Mouse (Mus musculus) G1E (cell line): ENCODE data around the gene LTO1. TPM values are rescaled to one million over a fixed set of nuclear protein-coding genes. Genes with fewer than 3 reads are reported as not detected.

Source experiments
- ATAC-seq: 2 replicates; pipeline ENCODE4 v1.8.0; 2016; ENCODE audit warnings: mild to moderate bottlenecking; ENCODE audit not compliant: insufficient number of reproducible peaks, poor library complexity, low FRiP score, severe bottlenecking; ENCODE audit errors: extremely low read depth
- DNase-seq: peaks from one replicate; pipeline ENCODE4 v3.0.0; 2012; ENCODE audit warnings: low spot score
- H3K27me3 ChIP-seq: 2 replicates; pipeline ENCODE4 v1.6.1; 2012; ENCODE audit warnings: mild to moderate bottlenecking, low read length, inconsistent platforms; ENCODE audit not compliant: insufficient read depth
- H3K36me3 ChIP-seq: replicated peaks from 2 replicates; pipeline ENCODE3; 2012; ENCODE audit warnings: mild to moderate bottlenecking, inconsistent platforms
- H3K4me1 ChIP-seq: 2 replicates; pipeline ENCODE4 v1.6.1; 2012; ENCODE audit warnings: low read depth, low read length, inconsistent platforms, mixed read lengths; ENCODE audit not compliant: insufficient read depth
- H3K4me3 ChIP-seq: 2 replicates; pipeline ENCODE4 v1.5.1; 2012; ENCODE audit warnings: low read depth, mild to moderate bottlenecking, inconsistent platforms, low read length, moderate library complexity, mixed read lengths
- H3K9me3 ChIP-seq: replicated peaks from 2 replicates; pipeline ENCODE4 v1.6.1; 2012; ENCODE audit warnings: inconsistent platforms
- CTCF ChIP-seq: IDR thresholded peaks from 2 replicates; pipeline ENCODE4 v1.5.1; 2012; ENCODE audit warnings: low read depth, low read length, inconsistent platforms, mixed read lengths
- GATA1 ChIP-seq: IDR thresholded peaks from 2 replicates; pipeline ENCODE4 v1.6.1; 2012; ENCODE audit warnings: borderline replicate concordance, low read length, inconsistent platforms, mixed read lengths
- GATA2 ChIP-seq: IDR thresholded peaks from 2 replicates; pipeline ENCODE4 v1.6.1; 2012; ENCODE audit warnings: low read depth, low read length, inconsistent platforms, borderline replicate concordance
- POLR2AphosphoS5 ChIP-seq: IDR thresholded peaks from 2 replicates; pipeline ENCODE4 v1.6.1; 2012; ENCODE audit warnings: low read depth, low read length, inconsistent platforms; ENCODE audit not compliant: insufficient replicate concordance
- TAL1 ChIP-seq: conservative IDR thresholded peaks from 2 replicates; pipeline ENCODE4 v1.6.1; 2012; ENCODE audit warnings: low read depth, low read length, inconsistent platforms, mixed read lengths
- polyA plus RNA-seq: library from polyadenylated mRNA; stranded (reverse); fragments of >175 nt; gene quantifications from 2 replicates; pipeline ENCODE4 v1.2.3, GENCODE M21; 2012
- total RNA-seq, 2 experiments: library from RNA; stranded (forward) in 1 of 2; stranded (reverse) in 1 of 2; fragments of 200-1000 nt in 1 of 2; fragments of >200 nt in 1 of 2; fragmentation: Nextera tagmentation in 1 of 2; gene quantifications; 2 replicates each; pipeline ENCODE4 v1.2.3; 2014 to 2017

The LTO1 gene
- total and polyA plus RNA-seq, 3 experiments: 13.7 to 34.0 (median 27.9) TPM

DNA sequence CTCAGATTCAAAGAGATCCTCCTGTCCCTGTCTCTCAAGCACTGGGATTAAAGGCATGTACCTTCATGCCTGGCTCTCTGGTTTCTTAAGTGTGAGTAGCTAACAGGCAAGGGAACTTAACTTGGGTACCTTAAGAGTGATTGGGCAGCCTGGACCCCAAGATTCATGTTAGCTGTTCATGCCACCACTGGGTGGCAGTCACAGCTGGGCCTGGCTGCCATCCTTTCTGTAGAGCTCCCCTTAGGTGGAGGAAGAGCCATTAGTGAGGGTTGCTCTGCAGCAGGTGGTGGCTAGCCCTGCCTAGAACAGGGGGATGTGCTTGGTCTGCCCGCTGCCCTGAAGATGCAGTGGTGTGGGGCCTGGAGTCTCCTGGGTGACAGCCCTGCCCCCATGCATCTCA lies 3.9 kb downstream of the LTO1 start:
- Histone ChIP-seq H3K4me1 (peaks cover 32% of the 10 kb centered on the region), H3K9me3 (no peaks in the 10 kb centered on the region), H3K4me3 (no peak overlapping the region), H3K27me3 (no peaks in the 10 kb centered on the region), H3K36me3 (peaks cover 75% of the 10 kb centered on the region)
- ATAC-seq (no peak), DNase-seq (no peak)
- TF ChIP-seq CTCF: no peak
- no peak for TF ChIP-seq GATA1
- TF ChIP-seq TAL1: no peak
- TF ChIP-seq POLR2AphosphoS5: no peak
- no peak for TF ChIP-seq GATA2

- Histone ChIP-seq H3K9me3 (no peaks in the 10 kb centered on the region), H3K4me1 (peaks cover 4% of the 10 kb centered on the region; the same call in 1 of the 2 replicates), H3K4me3 (no peak overlapping the region), H3K36me3 (peaks cover 66% of the 10 kb centered on the region), H3K27me3 (no peaks in the 10 kb centered on the region; the same call in 1 of the 2 replicates)
- no peak for TF ChIP-seq GATA2
- no peak for TF ChIP-seq CTCF
- TF ChIP-seq TAL1: no peak
- no peak for TF ChIP-seq POLR2AphosphoS5
- TF ChIP-seq GATA1: no peak
- no peak for ATAC-seq
- no peak for DNase-seq
These were observed 12.7 kb downstream of the LTO1 start for GRCm38 (mm10) chr7:144927591-144927990.

- H3K36me3 ChIP-seq: peaks cover 60% of the 10 kb centered on the region
- ATAC-seq (no peak), DNase-seq (no peak)
- H3K4me1 ChIP-seq: peaks cover 4% of the 10 kb centered on the region; the same call in 1 of the 2 replicates
- no peak for TF ChIP-seq GATA2
- no peak for TF ChIP-seq TAL1
- no peak for TF ChIP-seq CTCF
- no peak for TF ChIP-seq POLR2AphosphoS5
- no peak for TF ChIP-seq GATA1
- peaks cover 2% of the 10 kb centered on the region; the same call in 1 of the 2 replicates for H3K27me3 ChIP-seq
- no peaks in the 10 kb centered on the region for H3K9me3 ChIP-seq
- H3K4me3 ChIP-seq: no peak overlapping the region
These were observed 13.3 kb downstream of the LTO1 start for GRCm38 (mm10) chr7:144928009-144928888.

DNA sequence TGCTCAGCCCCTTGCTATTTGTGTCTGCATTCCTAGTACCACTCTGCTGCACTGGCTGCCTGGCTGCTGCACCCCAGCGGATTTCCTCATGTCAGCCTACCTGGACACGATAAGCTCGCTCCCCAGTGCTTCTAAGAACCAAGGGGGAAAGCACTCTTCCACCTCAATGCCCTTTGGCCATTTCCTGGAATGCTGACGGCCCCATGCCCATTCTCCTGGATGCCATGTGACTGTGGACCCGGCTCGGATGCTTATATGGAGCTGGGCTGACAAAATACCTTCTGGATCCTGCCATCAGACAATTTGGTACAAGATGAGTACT lies 13.9 kb downstream of the LTO1 start:
- TF ChIP-seq GATA1 (no peak), TAL1 (no peak), CTCF (no peak), POLR2AphosphoS5 (no peak), GATA2 (no peak)
- Histone ChIP-seq H3K4me1 (no peaks in the 10 kb centered on the region), H3K4me3 (no peak overlapping the region), H3K36me3 (peaks cover 54% of the 10 kb centered on the region), H3K27me3 (peaks cover 8% of the 10 kb centered on the region), H3K9me3 (no peaks in the 10 kb centered on the region)
- DNase-seq (no peak), ATAC-seq (no peak)

DNA sequence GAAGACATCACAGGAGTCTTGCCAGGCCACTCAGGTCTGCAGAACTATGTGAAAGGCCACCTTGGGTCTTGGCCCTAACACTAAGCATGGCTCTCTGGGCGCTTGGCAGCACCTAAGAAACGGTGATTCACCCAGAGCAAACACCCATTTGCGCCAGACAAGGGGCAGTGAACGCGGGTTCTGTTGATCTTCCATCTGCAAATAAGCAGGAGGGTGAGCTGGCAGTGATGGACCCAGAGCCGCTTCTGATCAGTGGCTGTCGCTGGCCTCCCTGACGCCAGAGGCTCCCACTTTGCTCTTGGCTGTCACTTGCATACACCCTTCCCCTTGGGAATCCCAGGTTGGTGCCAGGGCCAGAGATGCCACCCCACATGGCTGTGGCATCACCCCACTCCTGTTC lies 14.6 kb downstream of the LTO1 start:
- no peak for TF ChIP-seq TAL1
- TF ChIP-seq GATA2: no peak
- no peak for TF ChIP-seq GATA1
- no peak for TF ChIP-seq POLR2AphosphoS5
- TF ChIP-seq CTCF: no peak
- Histone ChIP-seq H3K4me1 (no peaks in the 10 kb centered on the region), H3K27me3 (peaks cover 15% of the 10 kb centered on the region), H3K4me3 (no peak overlapping the region), H3K36me3 (peaks cover 47% of the 10 kb centered on the region), H3K9me3 (no peaks in the 10 kb centered on the region)
- DNase-seq: no peak
- ATAC-seq: no peak

- DNase-seq: no peak
- TF ChIP-seq GATA1: no peak
- TF ChIP-seq CTCF: no peak
- TF ChIP-seq TAL1: no peak
- no peak for TF ChIP-seq GATA2
- TF ChIP-seq POLR2AphosphoS5: no peak
- H3K36me3 ChIP-seq: peaks cover 44% of the 10 kb centered on the region
- ATAC-seq: no peak
- H3K4me3 ChIP-seq: no peak overlapping the region
- no peaks in the 10 kb centered on the region for H3K9me3 ChIP-seq
- H3K27me3 ChIP-seq: peaks cover 18% of the 10 kb centered on the region
- H3K4me1 ChIP-seq: no peaks in the 10 kb centered on the region
These were observed 15.0 kb downstream of the LTO1 start for GRCm38 (mm10) chr7:144929931-144930330.
